Mouse (Mus musculus) Patski (cell line): Measurements from ENCODE around the gene H2-Eb2. TPM values are rescaled to one million over a fixed set of nuclear protein-coding genes. Genes with fewer than 3 reads are reported as not detected.

ENCODE experiments used
- ATAC-seq: fragments of 100-300 bp; one replicate; pipeline ENCODE4 v1.8.0; 2021
- CTCF ChIA-PET: fragments of 350-600 bp; sonication (Branson Sonifier 250); formaldehyde crosslinking; loops from one replicate; lab custom pipeline; 2022; ENCODE audit warnings: inconsistent platforms; lab: Charles Lee
- POLR2A ChIA-PET: fragments of 350-600 bp; sonication (Branson Sonifier 250); formaldehyde crosslinking; loops from one replicate; lab custom pipeline; 2022; ENCODE audit warnings: antibody characterized with exemption, inconsistent platforms; lab: Charles Lee
- DNase-seq: peaks from one replicate; pipeline ENCODE4 v3.0.0-alpha.2; 2011; ENCODE audit warnings: low read depth, low spot score
- H3K27me3 ChIP-seq: fragments of 371-371 bp; one replicate; pipeline ENCODE4 v1.5.1; 2021
- CTCF ChIP-seq: fragments of 100-300 bp; IDR thresholded peaks from one replicate; pipeline ENCODE4 v1.5.1; 2021
- in situ Hi-C: fragments of 300-500 bp; cut with MboI; formaldehyde crosslinking; loops from 3 replicates; pipeline ENCODE4 v1.11.1; 2018; ENCODE audit warnings: low pct_unique_long_range_greater_than_20kb, mixed read lengths
- polyA plus RNA-seq: library from polyadenylated mRNA; unstranded; gene quantifications from one replicate; pipeline ENCODE4 v1.2.3, GENCODE M21; 2021

Gene H2-Eb2
- polyA plus RNA-seq, 1 experiment from 2014 or later = not detected

DNA sequence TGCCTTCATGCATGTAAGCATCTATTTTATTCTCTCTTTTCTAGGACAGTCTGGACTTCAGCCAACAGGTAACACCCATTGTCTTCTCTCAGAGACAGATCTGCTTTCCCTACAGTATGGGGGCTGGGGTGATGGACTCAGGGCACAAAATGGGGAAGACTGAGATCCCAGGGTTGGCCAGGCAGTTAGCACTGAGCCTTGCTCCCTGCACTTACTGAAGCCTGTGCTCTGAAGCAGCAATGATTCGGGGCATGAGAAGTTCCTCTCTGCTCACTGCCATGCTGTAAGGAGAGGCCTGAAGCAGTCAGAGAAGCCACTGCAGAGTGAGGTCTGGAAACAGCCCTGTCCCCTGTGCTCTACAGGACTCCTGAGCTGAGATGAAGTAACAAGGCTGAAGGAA is 10.0 kb upstream of the H2-Eb2 start:
- POLR2A ChIA-PET = no interaction called here
- peaks cover 30% of the 10 kb centered on the region for H3K27me3 ChIP-seq
- CTCF ChIA-PET = no interaction called here
- in situ Hi-C loops = no loop called here
- ATAC-seq (no peak), DNase-seq (no peak)
- TF ChIP-seq CTCF = no peak

DNA sequence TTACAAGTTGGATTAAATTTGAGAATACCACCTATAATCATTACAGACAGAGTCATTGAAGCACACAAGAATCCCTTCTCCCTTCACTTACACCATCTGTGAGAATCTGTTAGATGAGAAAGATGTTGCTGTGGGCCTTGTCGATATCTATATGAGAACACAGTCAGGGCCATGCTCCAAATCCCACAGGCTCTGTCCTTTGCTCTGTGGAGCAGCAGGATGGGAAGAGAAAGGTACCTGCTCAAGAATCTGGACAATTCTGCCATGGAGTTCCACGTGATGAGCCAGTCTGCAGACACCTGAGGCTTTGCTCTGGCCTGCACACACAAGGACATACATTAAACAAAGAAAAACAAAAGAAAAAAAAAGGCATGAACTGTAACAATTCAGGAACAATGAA is 8.8 kb upstream of the H2-Eb2 start:
- peaks cover 42% of the 10 kb centered on the region for H3K27me3 ChIP-seq
- ChIA-PET CTCF (interaction anchor here (1.3 kb wide), 1 partner anchor 12 kb away, joined by 3 read pairs; no protein-coding TSS in a partner anchor), POLR2A (no interaction called here)
- ATAC-seq (no peak), DNase-seq (no peak)
- no peak for TF ChIP-seq CTCF
- in situ Hi-C loops = no loop called here

DNA sequence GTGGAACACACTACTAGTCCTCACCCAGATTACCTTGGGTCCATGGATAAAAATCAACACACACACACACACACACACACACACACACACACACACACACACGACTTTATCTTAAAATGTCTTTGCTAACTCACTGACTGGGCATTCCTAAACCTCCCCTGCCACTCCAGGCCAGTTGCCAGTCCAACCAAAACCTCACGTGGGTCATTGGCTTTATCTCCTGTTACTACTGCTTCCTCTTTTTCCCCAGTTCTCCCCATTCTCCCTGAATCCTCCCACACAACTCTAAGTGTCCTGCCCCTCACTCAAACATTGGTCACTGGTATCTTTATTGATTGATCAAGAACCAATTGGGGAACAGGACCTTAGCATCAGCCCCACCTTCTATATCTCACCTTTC is 8.2 kb upstream of the H2-Eb2 start:
- TF ChIP-seq CTCF = no peak
- POLR2A ChIA-PET = no interaction called here

DNA sequence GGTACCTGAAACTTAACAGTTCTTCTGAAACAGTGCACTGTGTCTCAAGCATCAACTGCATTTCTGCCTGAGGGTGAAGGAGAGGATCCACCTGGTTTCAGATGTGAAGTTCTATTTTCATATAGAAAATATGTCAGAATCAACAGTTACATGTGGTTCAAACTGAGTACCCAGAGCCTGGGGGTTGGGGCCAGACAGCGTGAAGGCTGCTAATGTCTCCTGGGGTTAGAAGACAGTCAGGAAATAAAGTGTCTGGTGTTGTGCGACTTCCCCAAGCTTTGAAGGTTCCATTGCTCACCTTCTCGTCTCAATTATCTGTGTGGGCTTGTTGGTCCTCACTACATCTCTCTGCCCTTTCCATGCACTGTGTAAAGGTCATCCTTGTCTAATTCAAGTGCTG is 908 bp downstream of the H2-Eb2 start:
- ATAC-seq (no peak), DNase-seq (no peak)
- TF ChIP-seq CTCF = no peak
- H3K27me3 ChIP-seq = peaks cover 71% of the 10 kb centered on the region
- CTCF ChIA-PET = no interaction called here
- POLR2A ChIA-PET = no interaction called here
- in situ Hi-C loops = no loop called here

More for the DNA sequence above, 8.2 kb upstream of the H2-Eb2 start:
- in situ Hi-C loops = no loop called here
- H3K27me3 ChIP-seq = peaks cover 47% of the 10 kb centered on the region
- CTCF ChIA-PET = interaction anchor here (1.3 kb wide), 1 partner anchor 12 kb away, joined by 3 read pairs; no protein-coding TSS in a partner anchor
- no peak for ATAC-seq
- DNase-seq = no peak

DNA sequence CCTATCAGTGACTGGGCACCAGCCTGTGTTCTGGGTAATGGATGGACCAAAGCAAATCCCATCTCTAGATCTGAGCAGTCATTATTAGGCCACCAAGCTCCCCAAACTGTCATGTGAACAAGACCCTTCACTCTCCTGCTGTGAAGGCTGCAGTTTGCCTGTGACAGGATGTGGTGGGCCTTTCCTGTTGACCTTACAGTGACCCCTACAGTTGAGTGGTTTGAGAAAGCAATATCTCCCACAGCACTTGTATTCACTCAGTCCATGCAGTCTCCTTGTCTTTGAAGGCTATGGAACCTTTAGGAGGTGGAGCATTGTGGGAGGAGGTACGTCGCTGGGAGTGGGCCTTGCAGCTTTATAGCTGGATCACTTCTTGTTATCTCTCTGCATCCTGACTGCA is 4.3 kb downstream of the H2-Eb2 start:
- peaks cover 56% of the 10 kb centered on the region for H3K27me3 ChIP-seq
- TF ChIP-seq CTCF = no peak
- CTCF ChIA-PET = no interaction called here
- in situ Hi-C loops = no loop called here
- DNase-seq = no peak
- POLR2A ChIA-PET = no interaction called here
- ATAC-seq = no peak

DNA sequence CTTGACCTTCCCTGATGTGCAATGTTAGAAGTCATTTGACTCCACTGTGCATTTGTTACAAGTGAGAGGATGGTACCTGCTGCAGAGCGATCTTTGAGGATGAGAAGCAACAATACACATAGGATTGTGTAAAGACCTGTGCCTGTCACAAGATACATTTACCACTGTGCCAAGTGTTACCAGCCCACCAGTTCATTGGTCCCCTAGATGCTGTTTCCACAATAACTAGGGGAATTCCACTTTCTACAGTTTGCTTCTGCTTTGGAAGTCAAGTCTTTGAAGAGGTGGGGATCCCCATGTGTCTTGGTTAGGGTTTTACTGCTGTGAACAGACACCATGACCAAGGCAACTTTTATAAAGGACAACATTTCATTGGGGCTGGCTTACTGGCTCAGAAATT is 5.7 kb downstream of the H2-Eb2 start:
- CTCF ChIA-PET = no interaction called here

DNA sequence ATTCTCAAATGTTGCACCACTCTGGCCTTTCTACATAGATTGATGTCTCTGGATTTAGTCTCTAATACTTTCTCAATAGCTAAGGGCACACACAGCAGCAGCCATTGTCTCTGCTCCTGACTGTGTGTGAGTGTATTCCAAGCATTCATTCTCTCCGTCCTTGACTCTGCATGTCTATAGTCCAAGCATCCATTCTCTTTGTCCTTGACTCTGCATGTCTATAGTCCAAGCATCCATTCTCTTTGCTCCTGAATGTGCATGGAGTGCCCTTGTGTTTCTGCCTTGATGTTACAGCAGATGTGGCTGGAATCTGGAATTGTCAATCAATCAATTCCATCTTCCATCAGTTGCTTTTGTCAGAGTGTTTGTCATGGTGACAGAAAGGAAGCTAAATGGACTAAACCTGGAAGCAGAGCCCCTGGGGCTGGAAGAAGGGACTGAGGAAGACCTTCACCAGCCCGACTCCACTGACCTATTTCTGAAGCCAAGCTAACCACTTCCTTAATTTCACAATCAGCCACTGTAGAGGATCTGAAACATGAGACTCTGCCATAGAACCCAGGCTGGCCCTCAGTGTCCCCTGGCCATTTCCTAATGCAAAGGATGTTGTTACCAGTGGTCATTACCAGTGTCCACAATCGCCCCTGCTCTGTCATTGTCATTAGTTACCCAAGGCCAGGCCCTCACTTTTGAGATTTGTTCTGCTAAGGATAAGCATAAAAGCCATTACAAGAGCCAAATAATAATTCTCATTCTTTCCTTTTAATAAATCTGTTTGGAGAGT is 15.3 kb downstream of the H2-Eb2 start:
- ChIA-PET POLR2A (interaction anchor here (0.8 kb wide), 1 partner anchor 10 kb away, joined by 4 read pairs; no protein-coding TSS in a partner anchor), CTCF (interaction anchor here (1.5 kb wide), 1 partner anchor 9 kb away, joined by 5 read pairs; no protein-coding TSS in a partner anchor)
- no peak for TF ChIP-seq CTCF
- DNase-seq (no peak), ATAC-seq (no peak)
- H3K27me3 ChIP-seq = peaks cover 85% of the 10 kb centered on the region
- in situ Hi-C loops = no loop called here

More for the DNA sequence above, 5.7 kb downstream of the H2-Eb2 start:
- no peak for ATAC-seq
- POLR2A ChIA-PET = no interaction called here
- DNase-seq = no peak
- H3K27me3 ChIP-seq = peaks cover 55% of the 10 kb centered on the region
- no peak for TF ChIP-seq CTCF
- in situ Hi-C loops = no loop called here

DNA sequence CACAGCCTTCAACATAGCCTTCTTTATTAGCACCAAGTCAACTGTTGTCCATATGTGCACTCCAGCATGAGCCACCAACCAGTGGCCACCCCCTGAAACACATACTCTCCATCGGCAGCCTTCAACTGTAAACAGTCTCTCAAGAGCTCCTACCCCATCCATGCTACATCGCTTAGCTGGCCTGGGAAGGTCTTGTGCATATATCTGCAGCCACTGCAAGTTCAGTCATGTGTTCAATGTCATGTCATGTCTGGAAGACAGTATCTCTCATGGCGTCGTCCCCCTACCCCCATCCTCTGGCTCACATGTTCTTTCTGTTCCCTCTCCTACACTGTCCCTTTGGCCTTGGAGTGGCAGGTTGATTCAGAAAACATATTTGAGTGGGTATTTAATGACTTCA is 19.4 kb downstream of the H2-Eb2 start:
- ChIA-PET CTCF (no interaction called here), POLR2A (no interaction called here)
- ATAC-seq (no peak), DNase-seq (no peak)
- H3K27me3 ChIP-seq = peaks cover 76% of the 10 kb centered on the region
- in situ Hi-C loops = loop anchor here (5.0 kb wide), 1 partner anchor 98 kb away; no protein-coding TSS in a partner anchor
- TF ChIP-seq CTCF = no peak

DNA sequence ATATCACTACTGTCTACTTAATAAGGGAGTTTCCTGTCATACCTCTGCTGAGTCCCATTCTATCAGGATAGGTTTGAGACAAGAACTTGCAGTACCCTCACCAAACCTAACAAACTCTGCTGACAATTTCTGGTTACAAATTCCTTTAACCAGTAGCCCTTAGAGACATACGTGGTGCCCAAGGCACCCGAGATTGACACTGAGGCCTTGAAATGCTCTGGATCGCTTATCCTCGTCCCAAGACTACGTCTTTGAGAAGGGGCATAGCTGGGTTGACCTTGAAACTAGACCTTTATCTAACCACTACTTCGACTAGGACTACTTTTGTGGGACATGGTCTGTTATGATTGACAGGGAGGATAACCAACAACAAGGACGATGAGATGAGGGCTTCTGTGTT is 20.0 kb downstream of the H2-Eb2 start:
- in situ Hi-C loops = loop anchor here (5.0 kb wide), 1 partner anchor 98 kb away; no protein-coding TSS in a partner anchor
- peaks cover 76% of the 10 kb centered on the region for H3K27me3 ChIP-seq
- TF ChIP-seq CTCF = no peak

DNA sequence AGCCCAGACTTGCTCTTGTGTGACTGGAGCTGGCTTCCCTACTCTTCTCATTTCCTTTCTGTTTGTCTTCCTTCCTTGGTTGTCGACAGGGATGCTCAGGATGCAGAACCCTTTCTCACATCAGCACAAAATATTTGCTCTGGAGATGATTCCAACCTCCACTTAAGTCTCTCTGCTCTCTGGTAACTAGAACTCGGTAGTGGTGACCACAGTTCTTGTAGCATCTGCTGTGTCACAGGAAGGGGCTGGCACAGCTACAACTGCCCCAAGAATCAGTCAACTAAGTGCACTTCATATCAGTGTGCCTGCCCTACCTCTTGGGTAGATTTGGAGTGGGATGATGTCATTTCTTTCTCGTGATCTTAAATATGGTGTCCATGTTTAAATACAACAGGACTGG is 20.6 kb downstream of the H2-Eb2 start:
- DNase-seq (no peak), ATAC-seq (no peak)
- ChIA-PET CTCF (interaction anchor here (1.0 kb wide), 1 partner anchor 33 kb away, joined by 3 read pairs; no protein-coding TSS in a partner anchor), POLR2A (no interaction called here)
- in situ Hi-C loops = loop anchor here (5.0 kb wide), 1 partner anchor 99 kb away; no protein-coding TSS in a partner anchor
- H3K27me3 ChIP-seq = peaks cover 72% of the 10 kb centered on the region
- TF ChIP-seq CTCF = no peak

More for the DNA sequence above, 20.0 kb downstream of the H2-Eb2 start:
- no peak for ATAC-seq
- DNase-seq = no peak
- ChIA-PET POLR2A (no interaction called here), CTCF (no interaction called here)

DNA sequence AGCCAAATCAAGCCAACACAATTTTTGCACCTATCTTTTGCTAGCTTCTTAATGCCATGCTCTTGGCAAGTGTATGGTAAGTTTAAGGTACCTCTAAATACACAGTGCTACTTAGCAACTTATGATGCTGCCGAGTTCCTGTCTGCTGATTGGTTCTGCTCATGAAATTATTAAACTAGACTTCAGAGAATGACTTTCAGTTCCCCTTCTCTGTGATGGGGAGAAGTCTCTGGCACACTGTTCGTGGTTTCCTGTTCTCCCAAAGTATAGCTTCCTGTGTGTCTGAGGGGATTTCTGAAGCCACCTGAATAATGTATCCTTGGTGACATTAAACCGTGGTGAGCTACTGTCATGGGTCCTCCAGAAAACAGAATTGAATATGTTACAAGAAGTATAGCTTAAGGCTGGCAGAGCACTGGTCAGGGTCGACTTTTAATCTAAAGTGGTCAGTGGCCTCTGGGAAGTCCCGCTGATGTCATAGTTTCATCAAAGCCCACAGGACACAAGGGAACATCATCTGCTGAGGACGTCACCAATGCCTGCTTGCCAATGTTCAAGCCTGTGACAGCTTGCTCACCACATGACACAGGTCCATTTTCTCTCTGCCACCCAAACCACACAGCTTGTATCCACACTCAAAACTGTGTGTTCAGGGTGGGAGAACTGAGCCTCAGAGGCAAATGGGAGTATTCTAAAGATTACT is 22.3 kb downstream of the H2-Eb2 start:
- in situ Hi-C loops = loop anchor here (5.0 kb wide), 1 partner anchor 100 kb away; no protein-coding TSS in a partner anchor
- TF ChIP-seq CTCF = no peak
- ATAC-seq = no peak
- POLR2A ChIA-PET = interaction anchor here (0.5 kb wide), 1 partner anchor 133 kb away, joined by 4 read pairs; no protein-coding TSS in a partner anchor
- CTCF ChIA-PET = interaction anchor here (1.8 to 3.9 kb wide), 2 partner anchors 13 to 97 kb away, joined by 5 to 24 read pairs; no protein-coding TSS in a partner anchor
- peaks cover 66% of the 10 kb centered on the region for H3K27me3 ChIP-seq
- DNase-seq = no peak
